Mouse (Mus musculus) limb, embryonic 12.5 days (tissue): Measurements from ENCODE around the gene Mxi1. TPM values are rescaled to one million over a fixed set of nuclear protein-coding genes. Genes with fewer than 3 reads are reported as not detected.
"Not testable (repeated sequence)": the region's sequence is repeated elsewhere in the genome, so short reads cannot be mapped to it uniquely, and the experiment has no call there.

Source experiments
- ATAC-seq: fragments of 200-750 bp; cut with Nextera tagmentation; 2 replicates; pipeline ENCODE4 v1.8.0; 2017; ENCODE audit warnings: low read depth, moderate TSS enrichment; ENCODE audit not compliant: insufficient number of reproducible peaks, insufficient read depth, low FRiP score, low TSS enrichment
- H3K27ac ChIP-seq: fragments of 300-500 bp; sonication (generic); 2 replicates; pipeline ENCODE4 v1.5.1; 2016; ENCODE audit warnings: mild to moderate bottlenecking, moderate library complexity
- H3K27me3 ChIP-seq: fragments of 300-500 bp; sonication (generic); 2 replicates; pipeline ENCODE4 v1.6.1; 2016; ENCODE audit warnings: mild to moderate bottlenecking, moderate library complexity
- H3K36me3 ChIP-seq: fragments of 300-500 bp; sonication (generic); 2 replicates; pipeline ENCODE4 v1.6.1; 2016; ENCODE audit warnings: mild to moderate bottlenecking, moderate library complexity
- H3K4me1 ChIP-seq: fragments of 300-500 bp; sonication (generic); replicated peaks from 2 replicates; pipeline ENCODE4 v1.6.1; 2016
- H3K4me2 ChIP-seq: fragments of 300-500 bp; sonication (generic); 2 replicates; pipeline ENCODE4 v1.6.1; 2016; ENCODE audit warnings: mild to moderate bottlenecking, moderate library complexity
- H3K4me3 ChIP-seq: fragments of 300-500 bp; sonication (generic); replicated peaks from 2 replicates; pipeline ENCODE4 v1.5.1; 2016; ENCODE audit warnings: mild to moderate bottlenecking
- H3K9ac ChIP-seq: fragments of 300-500 bp; sonication (generic); replicated peaks from 2 replicates; pipeline ENCODE4 v1.6.1; 2016; ENCODE audit warnings: mild to moderate bottlenecking, moderate library complexity
- H3K9me3 ChIP-seq: fragments of 300-500 bp; sonication (generic); 2 replicates; pipeline ENCODE4 v1.6.1; 2016; ENCODE audit warnings: mild to moderate bottlenecking, moderate library complexity
- WGBS: fragments of 180-500 bp; shearing (Covaris S2); methylation state at CpG from one replicate; pipeline ENCODE4 v1.1.7; 2016; 5-methylcytosine and 5-hydroxymethylcytosine counted together
- polyA plus RNA-seq: library from polyadenylated mRNA; unstranded; fragments of >200 nt; fragmentation: Nextera tagmentation; extraction: Ambion mirVana; gene quantifications from 2 replicates; pipeline ENCODE4 v1.2.1, GENCODE M21; 2016

Gene Mxi1
- polyA plus RNA-seq, 1 experiment from 2014 or later: 46.6 TPM

- 97% methylated on average over 5 of the region's 5 CpGs for WGBS
- no peak for ATAC-seq
- H3K4me2 ChIP-seq: peak overlapping the region; percentile 76
- H3K4me1 ChIP-seq: peaks cover 11% of the 10 kb centered on the region
- no peaks in the 10 kb centered on the region for H3K27me3 ChIP-seq
- peaks cover 22% of the 10 kb centered on the region for H3K36me3 ChIP-seq
- H3K9ac ChIP-seq: no peak overlapping the region
- no peak overlapping the region for H3K27ac ChIP-seq
- H3K9me3 ChIP-seq: no peaks in the 10 kb centered on the region
- peak overlapping the region; percentile 98 for H3K4me3 ChIP-seq
These were observed 81.5 kb downstream of the Mxi1 start for GRCm38 (mm10) chr19:53391787-53392186.

GRCm38 (mm10) chr19:53392781-53393343 lies 82.5 kb downstream of the Mxi1 start:
- Histone ChIP-seq H3K4me2 (no peak overlapping the region), H3K27ac (no peak overlapping the region), H3K4me3 (no peak overlapping the region), H3K36me3 (peaks cover 11% of the 10 kb centered on the region), H3K9me3 (no peaks in the 10 kb centered on the region), H3K27me3 (no peaks in the 10 kb centered on the region), H3K9ac (no peak overlapping the region), H3K4me1 (peaks cover 11% of the 10 kb centered on the region)
- 83% methylated on average over 8 of the region's 8 CpGs for WGBS
- ATAC-seq: no peak

GRCm38 (mm10) chr19:53393646-53394045 lies 83.3 kb downstream of the Mxi1 start:
- H3K4me1 ChIP-seq: peaks cover 11% of the 10 kb centered on the region
- no peak overlapping the region for H3K4me3 ChIP-seq
- no peak overlapping the region for H3K4me2 ChIP-seq
- no peaks in the 10 kb centered on the region for H3K27me3 ChIP-seq
- H3K9ac ChIP-seq: no peak overlapping the region
- H3K27ac ChIP-seq: no peak overlapping the region
- no peak for ATAC-seq
- H3K9me3 ChIP-seq: no peaks in the 10 kb centered on the region
- H3K36me3 ChIP-seq: peaks cover 4% of the 10 kb centered on the region

- Histone ChIP-seq H3K27ac (no peak overlapping the region), H3K4me1 (peaks cover 7% of the 10 kb centered on the region), H3K36me3 (no peaks in the 10 kb centered on the region), H3K9ac (no peak overlapping the region), H3K27me3 (no peaks in the 10 kb centered on the region), H3K4me2 (no peak overlapping the region), H3K9me3 (no peaks in the 10 kb centered on the region), H3K4me3 (no peak overlapping the region)
- ATAC-seq: no peak
- 14% methylated on average over 7 of the region's 7 CpGs for WGBS
These were observed 84.2 kb downstream of the Mxi1 start for GRCm38 (mm10) chr19:53394552-53394951.

GRCm38 (mm10) chr19:53394956-53395355 lies 84.6 kb downstream of the Mxi1 start:
- ATAC-seq, H3K27ac ChIP-seq, H3K9me3 ChIP-seq, H3K4me3 ChIP-seq, H3K9ac ChIP-seq, H3K27me3 ChIP-seq, H3K4me1 ChIP-seq, H3K36me3 ChIP-seq, H3K4me2 ChIP-seq: not testable (repeated sequence)
- 68% methylated on average over 3 of the region's 3 CpGs for WGBS

GRCm38 (mm10) chr19:53395805-53396204 lies 85.5 kb downstream of the Mxi1 start:
- H3K4me1 ChIP-seq, H3K27ac ChIP-seq, H3K27me3 ChIP-seq, H3K4me3 ChIP-seq, ATAC-seq, H3K4me2 ChIP-seq, H3K9ac ChIP-seq, H3K9me3 ChIP-seq, H3K36me3 ChIP-seq: not testable (repeated sequence)
- 55% methylated on average over 5 of the region's 5 CpGs for WGBS

GRCm38 (mm10) chr19:53397451-53398233 lies 87.3 kb downstream of the Mxi1 start:
- H3K9me3 ChIP-seq: no peaks in the 10 kb centered on the region
- H3K4me2 ChIP-seq: no peak overlapping the region
- ATAC-seq: no peak
- H3K4me3 ChIP-seq: no peak overlapping the region
- H3K27ac ChIP-seq: no peak overlapping the region
- H3K4me1 ChIP-seq: no peaks in the 10 kb centered on the region
- no peaks in the 10 kb centered on the region for H3K36me3 ChIP-seq
- H3K9ac ChIP-seq: no peak overlapping the region
- WGBS: 83% methylated on average over 12 of the region's 12 CpGs
- H3K27me3 ChIP-seq: no peaks in the 10 kb centered on the region

GRCm38 (mm10) chr19:53399213-53399612 lies 88.9 kb downstream of the Mxi1 start:
- Histone ChIP-seq H3K27me3 (no peaks in the 10 kb centered on the region), H3K4me3 (no peak overlapping the region), H3K9me3 (no peaks in the 10 kb centered on the region), H3K36me3 (no peaks in the 10 kb centered on the region), H3K4me2 (no peak overlapping the region), H3K9ac (no peak overlapping the region), H3K27ac (no peak overlapping the region), H3K4me1 (no peaks in the 10 kb centered on the region)
- WGBS: 89% methylated on average over 4 of the region's 4 CpGs
- no peak for ATAC-seq

- H3K27ac ChIP-seq: no peak overlapping the region
- H3K36me3 ChIP-seq: no peaks in the 10 kb centered on the region
- 84% methylated on average over 16 of the region's 16 CpGs for WGBS
- no peaks in the 10 kb centered on the region for H3K9me3 ChIP-seq
- no peak overlapping the region for H3K9ac ChIP-seq
- H3K4me2 ChIP-seq: no peak overlapping the region
- H3K27me3 ChIP-seq: no peaks in the 10 kb centered on the region
- H3K4me3 ChIP-seq: no peak overlapping the region
- no peaks in the 10 kb centered on the region for H3K4me1 ChIP-seq
- no peak for ATAC-seq
These were observed 90.2 kb downstream of the Mxi1 start for GRCm38 (mm10) chr19:53400332-53401110.

GRCm38 (mm10) chr19:53402741-53403432 lies 92.6 kb downstream of the Mxi1 start:
- Histone ChIP-seq H3K27me3 (no peaks in the 10 kb centered on the region), H3K9ac (no peak overlapping the region), H3K4me3 (no peak overlapping the region), H3K27ac (no peak overlapping the region), H3K9me3 (no peaks in the 10 kb centered on the region), H3K4me1 (no peaks in the 10 kb centered on the region), H3K4me2 (no peak overlapping the region), H3K36me3 (no peaks in the 10 kb centered on the region)
- no peak for ATAC-seq
- WGBS: 42% methylated on average over 12 of the region's 12 CpGs

- no peak overlapping the region for H3K9ac ChIP-seq
- H3K4me3 ChIP-seq: no peak overlapping the region
- no peak overlapping the region for H3K4me2 ChIP-seq
- no peak overlapping the region for H3K27ac ChIP-seq
- no peaks in the 10 kb centered on the region for H3K27me3 ChIP-seq
- H3K9me3 ChIP-seq: no peaks in the 10 kb centered on the region
- H3K4me1 ChIP-seq: no peaks in the 10 kb centered on the region
- WGBS: 93% methylated on average over 10 of the region's 10 CpGs
- no peak for ATAC-seq
- H3K36me3 ChIP-seq: no peaks in the 10 kb centered on the region
These were observed 94.0 kb downstream of the Mxi1 start for GRCm38 (mm10) chr19:53404219-53404836.
